Mouse (Mus musculus) ovary, postnatal 36 days (tissue): ENCODE data around the gene Pum1.
A peak's percentile ranks its signal among the peaks of the same experiment; 100 is the strongest.

Experiments
- DNase-seq: peaks from one replicate; pipeline ENCODE4 v3.0.0; 2022; ENCODE audit warnings: low spot score, mixed read lengths

Gene Pum1

GRCm38 (mm10) chr4:130735957-130736356 is 72.8 kb downstream of the Pum1 start:
- no peak for DNase-seq

GRCm38 (mm10) chr4:130738527-130738926 is 75.4 kb downstream of the Pum1 start:
- DNase-seq: no peak

- no peak for DNase-seq
These were observed 80.9 kb downstream of the Pum1 start for GRCm38 (mm10) chr4:130744058-130744457.

- no peak for DNase-seq
These were observed 82.6 kb downstream of the Pum1 start for GRCm38 (mm10) chr4:130745561-130746306.

- DNase-seq: no peak
These were observed 86.4 kb downstream of the Pum1 start for GRCm38 (mm10) chr4:130749566-130749965.

- no peak for DNase-seq
These were observed 88.8 kb downstream of the Pum1 start for GRCm38 (mm10) chr4:130751966-130752365.

GRCm38 (mm10) chr4:130752591-130752990 is 89.5 kb downstream of the Pum1 start:
- DNase-seq: no peak

GRCm38 (mm10) chr4:130753755-130754154 is 90.6 kb downstream of the Pum1 start:
- DNase-seq: no peak

- DNase-seq: no peak
These were observed 91.7 kb downstream of the Pum1 start for GRCm38 (mm10) chr4:130754776-130755175.

- DNase-seq: no peak
These were observed 96.8 kb downstream of the Pum1 start for GRCm38 (mm10) chr4:130759875-130760274.

- no peak for DNase-seq
These were observed 98.7 kb downstream of the Pum1 start for GRCm38 (mm10) chr4:130761809-130762208.

GRCm38 (mm10) chr4:130765399-130766160 is 102.5 kb downstream of the Pum1 start:
- DNase-seq: no peak

GRCm38 (mm10) chr4:130766387-130766786 is 103.3 kb downstream of the Pum1 start:
- no peak for DNase-seq

- no peak for DNase-seq
These were observed 103.8 kb downstream of the Pum1 start for GRCm38 (mm10) chr4:130766926-130767325.

GRCm38 (mm10) chr4:130773899-130774298 is 110.8 kb downstream of the Pum1 start:
- no peak for DNase-seq

- no peak for DNase-seq
These were observed 111.7 kb downstream of the Pum1 start for GRCm38 (mm10) chr4:130774822-130775221.

GRCm38 (mm10) chr4:130777647-130778046 is 114.5 kb downstream of the Pum1 start:
- DNase-seq: no peak

- DNase-seq: no peak
These were observed 115.9 kb downstream of the Pum1 start for GRCm38 (mm10) chr4:130779037-130779436.

GRCm38 (mm10) chr4:130782492-130782891 is 119.4 kb downstream of the Pum1 start:
- DNase-seq: no peak

- peak; percentile 45 for DNase-seq
These were observed 121.6 kb downstream of the Pum1 start for GRCm38 (mm10) chr4:130784755-130785154.

- no peak for DNase-seq
These were observed 124.4 kb downstream of the Pum1 start for GRCm38 (mm10) chr4:130787530-130787929.

- peak; percentile 78 for DNase-seq
These were observed 127.1 kb downstream of the Pum1 start for GRCm38 (mm10) chr4:130790180-130790579.

GRCm38 (mm10) chr4:130791811-130792375 is 128.8 kb downstream of the Pum1 start:
- peak; percentile 32 for DNase-seq
